Mouse (Mus musculus): ENCODE data around the gene Nin.
"Not testable (repeated sequence)": the region's sequence is repeated elsewhere in the genome, so short reads cannot be mapped to it uniquely, and the experiment has no call there.

Nin gene

GRCm38 (mm10) chr12:70113351-70113750, at the start of gene Nin:
Nin (minus strand) TSS chr12:70113717.
- no peak for DNase-seq (ENCODE audit: low spot score in 2 of 2)

- no peak for DNase-seq (ENCODE audit: low spot score in 2 of 2)
These were observed 47.5 kb upstream of the Nin start for GRCm38 (mm10) chr12:70161057-70161456.

GRCm38 (mm10) chr12:70157292-70158066, 44.0 kb upstream of the Nin start:
- DNase-seq (ENCODE audit: low spot score in 2 of 2), result no peak

DNA sequence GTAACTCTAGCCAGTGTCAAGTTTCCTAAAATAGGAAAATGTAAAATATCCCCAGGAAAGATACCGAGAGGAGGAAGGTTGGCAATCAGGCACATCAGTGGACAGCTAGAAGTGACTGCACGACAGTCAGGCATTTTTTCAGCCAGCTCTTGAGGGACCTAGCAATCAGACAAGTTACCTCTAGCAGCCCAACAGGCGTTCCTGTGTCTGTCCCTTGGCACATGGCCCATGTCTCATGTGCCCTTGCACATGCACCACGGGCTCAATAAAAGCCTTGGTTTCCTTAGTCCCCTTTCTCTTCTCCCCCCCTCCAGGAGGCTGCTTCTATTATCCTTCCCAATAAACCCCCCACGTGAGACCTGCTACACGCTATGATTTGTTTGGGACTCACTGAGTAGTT, 42.7 kb upstream of the Nin start:
- DNase-seq (ENCODE audit: low spot score in 2 of 2), result no peak

DNA sequence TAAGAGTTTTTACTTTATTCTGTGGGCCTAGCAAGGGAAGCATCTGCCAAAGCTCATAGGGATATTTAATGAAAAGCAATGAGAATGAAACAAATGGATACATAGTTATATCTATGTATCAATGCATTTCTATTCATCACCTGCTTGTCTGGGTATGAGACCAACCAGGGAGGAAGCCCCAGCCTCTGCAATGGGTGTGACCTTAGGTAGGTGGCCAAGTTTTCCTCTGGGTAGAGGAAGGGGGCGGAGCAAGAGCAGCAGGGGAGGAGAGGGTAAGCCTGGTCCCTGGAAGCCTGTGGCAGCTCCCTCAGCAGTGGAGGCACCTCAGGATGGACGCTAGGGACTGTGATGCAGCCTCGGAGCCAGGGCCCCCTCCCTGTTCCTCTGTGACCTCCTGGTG, 40.3 kb upstream of the Nin start, which contains the start of gene Abhd12b:
Gene Abhd12b (plus strand): TSS at position 301 of the 400 bp plus-strand sequence.
- DNase-seq (ENCODE audit: low spot score in 2 of 2), result no peak

- no peak for DNase-seq (ENCODE audit: low spot score in 2 of 2)
These were observed 35.2 kb upstream of the Nin start for GRCm38 (mm10) chr12:70148631-70149265.

GRCm38 (mm10) chr12:70147986-70148630, 34.6 kb upstream of the Nin start:
- no peak for DNase-seq (ENCODE audit: low spot score in 2 of 2)

DNA sequence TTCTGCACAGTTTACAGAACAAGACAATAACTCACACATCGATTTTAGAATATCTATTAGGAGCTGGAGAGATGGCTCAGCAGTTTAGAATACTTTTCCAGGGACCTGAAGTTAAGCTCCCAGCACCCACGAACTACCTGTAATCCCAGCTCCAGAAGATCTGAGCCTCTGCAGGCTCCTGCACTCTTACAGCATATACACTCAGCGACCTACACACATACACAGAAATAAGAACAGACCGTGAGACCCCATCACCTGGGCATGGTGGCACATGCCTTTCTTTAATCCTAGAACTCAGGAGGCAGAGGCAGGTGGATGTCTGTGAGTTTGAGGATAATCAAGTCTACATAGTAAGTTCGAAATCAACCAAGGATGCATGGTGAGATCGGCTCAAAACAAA, 32.1 kb upstream of the Nin start:
- no peak for DNase-seq (ENCODE audit: low spot score in 2 of 2)

DNA sequence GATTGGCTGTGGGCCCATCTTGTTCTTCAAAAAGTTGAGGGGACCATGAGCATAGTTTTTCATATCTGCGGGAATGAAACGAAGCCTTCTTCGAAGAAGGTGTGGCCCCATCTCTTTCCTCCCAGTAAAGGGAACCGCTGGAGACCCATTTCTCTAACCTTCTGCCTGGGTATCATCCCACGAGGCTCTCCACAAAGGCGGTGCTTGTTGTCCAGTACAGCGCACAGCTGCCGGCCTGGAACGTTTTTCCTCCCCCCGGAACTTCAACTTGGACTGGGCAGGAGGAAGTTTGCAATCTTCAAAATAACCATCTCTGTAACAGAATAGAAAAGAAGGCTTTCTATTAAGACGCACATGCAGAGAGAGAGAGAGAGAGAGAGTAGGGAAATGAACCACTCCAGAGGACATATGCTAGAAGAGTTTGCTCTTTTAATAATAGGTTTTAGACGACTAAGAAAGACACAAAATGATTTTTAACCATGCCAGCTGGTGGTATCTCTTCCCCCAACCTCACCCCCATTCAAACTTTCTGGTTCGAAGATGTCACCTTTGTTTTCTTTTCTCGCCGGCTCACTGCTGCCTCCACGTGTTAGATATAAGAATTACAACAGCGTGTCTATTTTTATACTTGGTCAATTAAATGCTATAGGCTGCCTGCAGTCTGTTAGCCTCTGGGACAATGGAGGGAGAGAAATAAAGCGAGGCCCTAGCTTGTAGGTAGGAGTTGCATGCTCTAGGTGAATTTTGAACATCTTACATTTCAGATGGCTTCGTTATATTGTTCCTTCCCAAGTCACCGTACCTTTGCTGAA, 31.3 kb upstream of the Nin start:
- DNase-seq (ENCODE audit: low spot score in 2 of 2), result no peak

- DNase-seq (ENCODE audit: low spot score in 2 of 2), result not testable (repeated sequence)
These were observed 30.6 kb upstream of the Nin start for GRCm38 (mm10) chr12:70144106-70144587.

DNA sequence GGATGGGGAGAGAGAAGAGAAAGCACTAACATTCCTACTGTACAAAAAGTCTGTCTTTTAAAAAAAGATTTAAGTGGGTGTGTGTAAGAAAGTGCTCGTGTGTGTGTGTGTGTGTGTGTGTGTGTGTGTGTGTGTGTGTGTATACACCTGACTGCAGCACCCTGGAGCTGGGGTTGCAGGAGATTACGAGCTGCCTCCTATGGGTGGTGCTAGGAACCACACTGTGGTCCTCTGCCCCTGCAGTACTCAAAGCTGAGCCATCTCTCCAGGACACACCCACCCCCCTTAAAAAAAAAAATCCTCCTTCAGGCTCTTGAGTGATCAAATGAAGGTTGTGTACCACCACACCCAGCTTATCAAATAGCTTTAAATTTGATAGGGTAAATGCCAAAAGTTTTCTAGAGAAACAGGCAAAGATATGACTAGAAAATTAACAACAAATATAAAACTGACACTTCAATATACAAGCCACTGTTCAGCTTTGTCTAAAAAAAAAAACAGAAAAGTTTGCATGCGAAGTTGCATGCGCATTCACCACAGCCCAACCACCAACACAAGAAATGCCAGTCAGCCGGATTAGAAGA, 27.6 kb upstream of the Nin start:
- DNase-seq (ENCODE audit: low spot score in 2 of 2), result no peak

GRCm38 (mm10) chr12:70140542-70140941, 27.0 kb upstream of the Nin start:
- DNase-seq (ENCODE audit: low spot score in 2 of 2), result no peak

GRCm38 (mm10) chr12:70139871-70140270, 26.4 kb upstream of the Nin start:
- DNase-seq (ENCODE audit: low spot score in 2 of 2), result no peak

GRCm38 (mm10) chr12:70137626-70138025, 24.1 kb upstream of the Nin start:
- DNase-seq (ENCODE audit: low spot score in 2 of 2), result no peak

DNA sequence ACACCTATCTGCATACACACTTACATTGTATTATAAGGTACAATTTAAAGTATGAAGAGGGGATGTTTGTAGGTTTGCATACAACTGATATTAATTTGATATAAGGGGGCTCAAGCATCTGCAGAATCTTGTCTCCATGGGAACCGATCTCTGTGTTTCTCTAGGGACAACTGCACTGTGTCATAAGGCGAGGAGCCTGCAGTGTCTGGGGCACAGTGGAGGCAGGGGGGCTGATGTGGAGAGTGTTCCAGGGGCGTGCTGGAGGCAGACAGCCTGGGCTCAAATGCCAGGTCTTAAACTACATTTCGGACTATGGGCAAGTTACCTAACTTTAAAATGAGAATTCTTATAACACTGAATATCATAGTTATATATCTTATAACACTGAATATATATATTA, 23.6 kb upstream of the Nin start:
- no peak for DNase-seq (ENCODE audit: low spot score in 2 of 2)

- no peak for DNase-seq (ENCODE audit: low spot score in 2 of 2)
These were observed 22.8 kb upstream of the Nin start for GRCm38 (mm10) chr12:70136185-70136756.

DNA sequence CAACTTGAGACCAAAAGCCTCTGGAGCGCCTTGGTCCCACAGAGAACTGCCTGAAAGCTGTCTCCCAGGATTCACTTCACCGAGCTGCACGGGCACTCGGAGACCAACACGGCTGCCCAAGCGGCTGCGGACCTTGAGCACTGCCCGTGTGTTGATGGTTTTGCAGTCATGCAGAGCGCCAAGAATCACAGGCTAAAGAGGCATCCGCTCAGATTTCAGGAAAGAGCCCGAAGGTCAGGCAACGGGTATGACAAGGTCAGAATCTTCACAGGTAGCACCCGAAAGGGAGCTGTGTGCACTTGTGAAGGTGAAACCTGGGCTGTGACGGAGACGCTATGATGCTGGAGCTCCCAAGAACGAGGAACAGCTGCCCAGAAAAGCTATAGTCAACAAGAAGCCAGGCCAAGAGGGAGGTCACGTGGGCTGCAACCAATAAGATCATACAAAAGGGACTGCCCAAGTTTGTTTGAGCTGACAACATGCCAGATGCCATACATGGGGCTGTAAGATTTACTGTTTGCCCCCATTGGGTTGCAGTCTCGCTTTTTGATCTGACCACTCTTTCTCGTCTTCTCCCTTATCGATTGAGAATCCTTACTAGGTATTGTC, 21.2 kb upstream of the Nin start:
- no peak for DNase-seq (ENCODE audit: low spot score in 2 of 2)

GRCm38 (mm10) chr12:70131042-70131675, 17.6 kb upstream of the Nin start:
- no peak for DNase-seq (ENCODE audit: low spot score in 2 of 2)

DNA sequence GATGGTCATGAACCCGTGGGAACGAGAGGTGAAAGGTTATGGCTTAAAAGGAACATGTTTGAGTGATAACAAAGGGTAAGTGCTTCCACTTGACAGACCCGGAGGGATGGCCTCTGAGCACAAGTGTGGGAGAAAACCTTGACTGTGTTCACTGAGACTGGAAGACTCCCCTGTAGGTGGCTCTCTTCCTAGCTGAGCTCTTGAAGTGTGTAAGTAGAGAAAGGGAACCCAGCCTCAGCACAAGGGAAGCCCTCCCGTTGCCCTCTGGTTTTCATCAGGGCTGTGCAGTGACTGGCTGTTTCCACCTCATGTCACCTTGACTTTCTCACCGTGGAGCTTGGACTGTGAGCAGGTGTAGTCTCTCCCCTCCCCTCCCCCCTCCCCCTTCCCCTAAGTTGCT, 15.6 kb upstream of the Nin start:
- no peak for DNase-seq (ENCODE audit: low spot score in 2 of 2)

- DNase-seq (ENCODE audit: low spot score in 2 of 2), result no peak
These were observed 13.1 kb upstream of the Nin start for GRCm38 (mm10) chr12:70126626-70127025.

All from right cerebral cortex, postnatal 36 days (tissue).